Mouse (Mus musculus): ENCODE results near the gene Hsf5.

DNA sequence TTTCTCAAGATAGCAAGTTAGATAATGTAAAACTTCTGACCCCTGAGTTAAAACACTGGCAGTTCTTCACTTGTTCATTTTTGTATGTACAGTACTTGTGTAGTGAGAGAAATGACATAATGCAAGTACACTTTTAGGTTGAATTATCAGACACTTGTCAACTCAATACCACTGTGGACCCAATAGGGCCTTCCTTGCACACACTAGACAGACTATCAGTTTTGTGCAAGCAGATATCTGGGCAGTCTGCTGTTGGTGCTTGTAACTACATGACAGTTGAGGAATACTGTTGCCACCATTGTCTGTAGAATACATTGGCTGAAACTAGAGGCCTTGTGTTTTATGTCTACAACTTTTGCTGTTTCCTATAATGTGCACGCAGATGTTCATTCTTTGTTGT, 56.3 kb downstream of the Hsf5 start:
- TF ChIP-seq CTCF (IDR thresholded peaks at IDR 0.05), result no peak
- no peak for TF ChIP-seq EP300 (IDR thresholded peaks at IDR 0.05)
